Mouse (Mus musculus): ENCODE data around the gene Ptger1. TPM values are rescaled to one million over a fixed set of nuclear protein-coding genes. Genes with fewer than 3 reads are reported as not detected.

Gene Ptger1
- polyA plus RNA-seq, 1 experiment from 2014 or later, result 0.46 TPM

DNA sequence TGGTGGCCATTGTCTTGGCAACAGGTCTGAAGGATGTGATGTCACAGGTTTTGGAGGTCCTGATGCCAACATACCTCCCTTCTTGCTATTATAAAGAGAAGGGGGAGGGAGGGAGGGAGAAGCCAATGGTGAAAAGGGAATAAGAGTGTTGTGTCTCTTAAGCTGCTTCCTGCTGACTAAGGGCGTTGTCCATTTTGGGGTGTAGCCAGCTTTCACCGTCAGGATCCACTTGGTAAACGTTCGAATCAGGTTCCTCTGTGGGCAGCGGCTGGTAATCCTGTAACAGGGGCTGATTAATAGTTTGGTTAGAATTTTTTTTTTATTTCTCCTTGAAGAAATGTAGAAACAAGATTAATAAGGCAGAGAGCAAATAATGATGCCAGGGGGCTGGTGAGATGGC, 26.8 kb upstream of the Ptger1 start:
- H3K4me3 ChIP-seq, result no peak overlapping the region
- H3K27ac ChIP-seq, result no peak overlapping the region
- no peaks in the 10 kb centered on the region for H3K36me3 ChIP-seq
- WGBS, result 62% methylated on average over 5 of the region's 5 CpGs
- peaks cover 7% of the 10 kb centered on the region; the same call in 1 of the 2 replicates for H3K27me3 ChIP-seq (ENCODE audit: insufficient read depth, poor library complexity, severe bottlenecking)
- H3K9me3 ChIP-seq, result no peaks in the 10 kb centered on the region
- no peak for DNase-seq (ENCODE audit: low spot score)
- no peaks in the 10 kb centered on the region for H3K4me1 ChIP-seq

DNA sequence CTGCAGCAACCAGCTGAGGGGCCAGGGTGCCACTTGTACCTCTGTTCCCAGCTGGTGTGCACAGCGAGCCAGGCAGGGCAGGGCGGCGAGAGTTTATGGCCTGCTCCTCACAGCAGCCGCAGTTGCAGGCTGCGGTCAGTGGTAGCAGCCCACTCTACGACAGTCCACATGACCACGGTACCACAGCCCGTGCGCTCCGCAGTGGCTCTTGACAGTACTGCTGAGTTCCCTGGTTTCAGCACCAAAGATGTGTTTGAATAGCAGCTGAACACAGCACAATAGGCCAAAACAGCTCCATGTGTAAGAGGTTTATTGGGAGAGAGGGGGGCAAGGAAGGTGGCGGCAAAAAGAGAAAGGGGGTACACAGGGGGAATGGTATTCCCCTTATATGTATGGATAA, 19.0 kb upstream of the Ptger1 start:
- no peaks in the 10 kb centered on the region for H3K36me3 ChIP-seq
- H3K4me3 ChIP-seq, result no peak overlapping the region
- no peak overlapping the region for H3K27ac ChIP-seq
- H3K4me1 ChIP-seq, result peaks cover 7% of the 10 kb centered on the region; the same call in 1 of the 2 replicates
- 96% methylated on average over 11 of the region's 11 CpGs for WGBS
- H3K9me3 ChIP-seq, result no peaks in the 10 kb centered on the region
- no peak for DNase-seq (ENCODE audit: low spot score)
- peaks cover 8% of the 10 kb centered on the region; the same call in 1 of the 2 replicates for H3K27me3 ChIP-seq (ENCODE audit: insufficient read depth, poor library complexity, severe bottlenecking)

GRCm38 (mm10) chr8:83648031-83648430, 18.4 kb upstream of the Ptger1 start:
- H3K27ac ChIP-seq, result no peak overlapping the region
- peaks cover 6% of the 10 kb centered on the region; the same call in 1 of the 2 replicates for H3K27me3 ChIP-seq (ENCODE audit: insufficient read depth, poor library complexity, severe bottlenecking)
- WGBS, result 86% methylated on average over 4 of the region's 4 CpGs
- H3K4me1 ChIP-seq, result peaks cover 8% of the 10 kb centered on the region
- DNase-seq (ENCODE audit: low spot score), result no peak
- H3K9me3 ChIP-seq, result no peaks in the 10 kb centered on the region
- H3K36me3 ChIP-seq, result no peaks in the 10 kb centered on the region
- H3K4me3 ChIP-seq, result no peak overlapping the region

GRCm38 (mm10) chr8:83649699-83650098, 16.8 kb upstream of the Ptger1 start:
- H3K36me3 ChIP-seq, result 0 out of 2 replicates have a peak, but pooled peaks cover 1% of the 10 kb centered on the region
- WGBS, result 88% methylated on average over 6 of the region's 6 CpGs

GRCm38 (mm10) chr8:83652030-83652743, 14.3 kb upstream of the Ptger1 start, which contains the start of gene Gipc1:
Gipc1 (plus strand) TSS chr8:83652677.
- Histone ChIP-seq H3K27me3 (ENCODE audit: insufficient read depth, poor library complexity, severe bottlenecking) (no peaks in the 10 kb centered on the region), H3K27ac (peak within 1 kb of the TSS; percentile 95), H3K4me1 (peaks cover 30% of the 10 kb centered on the region), H3K9me3 (no peaks in the 10 kb centered on the region), H3K4me3 (peak within 1 kb of the TSS; percentile 72), H3K36me3 (peaks cover 9% of the 10 kb centered on the region)
- peak; percentile 99 for DNase-seq (ENCODE audit: low spot score)
- WGBS, result 4% methylated on average over 50 of the region's 50 CpGs

More at GRCm38 (mm10) chr8:83649699-83650098, 16.8 kb upstream of the Ptger1 start:
- Histone ChIP-seq H3K9me3 (no peaks in the 10 kb centered on the region), H3K4me1 (peaks cover 20% of the 10 kb centered on the region), H3K4me3 (no peak overlapping the region), H3K27ac (no peak overlapping the region), H3K27me3 (ENCODE audit: insufficient read depth, poor library complexity, severe bottlenecking) (0 out of 2 replicates have a peak, but pooled peaks cover 4% of the 10 kb centered on the region)
- no peak for DNase-seq (ENCODE audit: low spot score)

DNA sequence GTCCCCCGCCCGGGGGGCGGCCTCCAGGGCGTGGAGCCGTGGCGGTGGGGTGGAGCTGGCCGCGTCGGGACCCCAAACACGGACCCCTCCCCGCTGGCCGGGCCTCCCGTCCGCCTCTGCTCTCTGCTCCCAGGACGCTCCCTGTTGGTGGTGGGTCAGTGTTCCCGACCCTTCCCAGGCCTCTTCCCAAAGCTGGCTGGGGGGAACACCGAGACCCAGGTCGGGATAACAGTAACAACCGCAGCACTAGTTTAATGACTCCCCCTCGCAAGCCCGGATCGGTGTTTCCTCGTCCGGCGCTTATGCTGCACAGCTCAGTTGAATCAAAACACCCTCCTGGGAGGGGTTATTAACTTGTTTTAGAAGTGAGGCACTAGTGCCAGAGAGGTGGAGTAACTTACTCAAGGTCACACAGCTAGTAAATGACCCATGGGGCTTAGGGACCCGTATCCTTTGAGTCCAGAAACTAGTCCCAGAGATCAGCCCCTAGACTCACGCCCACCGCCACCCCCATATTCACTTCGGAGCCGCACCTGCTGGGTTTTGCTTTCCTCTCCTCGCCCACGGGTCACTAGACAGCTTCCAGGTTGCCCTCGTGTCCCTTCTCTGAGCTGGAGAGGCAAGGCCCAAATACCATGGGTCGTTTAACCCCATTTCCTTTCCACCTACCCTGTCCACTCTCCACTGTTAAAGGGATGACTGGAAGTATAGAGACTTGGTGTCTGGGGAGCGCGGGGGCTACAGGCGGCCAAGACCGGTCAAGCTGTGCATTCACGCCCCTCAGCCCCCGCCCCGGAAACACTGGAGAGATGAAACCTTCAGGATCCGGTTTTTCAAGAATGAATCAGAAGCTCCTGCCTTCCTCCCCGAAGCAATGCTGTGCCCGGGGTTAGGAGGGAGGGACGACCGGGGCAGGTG, 13.5 kb upstream of the Ptger1 start:
- H3K27ac ChIP-seq, result peak overlapping the region; percentile 95
- peaks cover 30% of the 10 kb centered on the region for H3K4me1 ChIP-seq
- no peaks in the 10 kb centered on the region for H3K27me3 ChIP-seq (ENCODE audit: insufficient read depth, poor library complexity, severe bottlenecking)
- peaks cover 14% of the 10 kb centered on the region for H3K36me3 ChIP-seq
- WGBS, result 2% methylated on average over 46 of the region's 46 CpGs
- H3K4me3 ChIP-seq, result peak overlapping the region; percentile 72
- peak; percentile 81 for DNase-seq (ENCODE audit: low spot score)
- no peaks in the 10 kb centered on the region for H3K9me3 ChIP-seq

GRCm38 (mm10) chr8:83653662-83654017, 12.8 kb upstream of the Ptger1 start:
- Histone ChIP-seq H3K36me3 (peaks cover 18% of the 10 kb centered on the region), H3K4me1 (peaks cover 30% of the 10 kb centered on the region), H3K4me3 (peak overlapping the region; percentile 72), H3K27ac (peak overlapping the region; percentile 95), H3K27me3 (ENCODE audit: insufficient read depth, poor library complexity, severe bottlenecking) (no peaks in the 10 kb centered on the region), H3K9me3 (no peaks in the 10 kb centered on the region)
- 42% methylated on average over 10 of the region's 10 CpGs for WGBS
- DNase-seq (ENCODE audit: low spot score), result peak; percentile 75

DNA sequence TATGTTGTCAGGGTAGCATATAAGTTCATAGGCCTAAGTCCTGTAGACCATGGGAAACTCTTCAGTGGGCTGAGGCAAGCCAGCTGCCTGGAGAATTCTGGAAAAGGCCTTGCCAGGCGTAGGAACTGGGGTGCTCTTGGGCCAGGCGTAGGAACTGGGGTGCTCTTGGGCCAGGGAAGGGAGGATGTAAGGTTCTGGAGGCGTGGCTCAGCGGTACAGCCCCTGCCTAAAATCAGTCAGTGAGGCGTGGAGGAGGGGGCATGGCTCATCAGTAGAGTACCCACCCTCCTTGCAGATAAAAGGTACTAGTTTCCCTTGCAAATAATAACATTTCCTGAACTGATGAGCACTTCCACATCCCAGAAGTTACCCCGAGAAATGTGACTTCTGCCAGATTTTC, 11.8 kb upstream of the Ptger1 start:
- WGBS, result 95% methylated on average over 6 of the region's 6 CpGs
- Histone ChIP-seq H3K27me3 (ENCODE audit: insufficient read depth, poor library complexity, severe bottlenecking) (no peaks in the 10 kb centered on the region), H3K9me3 (no peaks in the 10 kb centered on the region), H3K36me3 (peaks cover 24% of the 10 kb centered on the region), H3K27ac (no peak overlapping the region), H3K4me1 (peaks cover 30% of the 10 kb centered on the region), H3K4me3 (no peak overlapping the region)
- DNase-seq (ENCODE audit: low spot score), result no peak

DNA sequence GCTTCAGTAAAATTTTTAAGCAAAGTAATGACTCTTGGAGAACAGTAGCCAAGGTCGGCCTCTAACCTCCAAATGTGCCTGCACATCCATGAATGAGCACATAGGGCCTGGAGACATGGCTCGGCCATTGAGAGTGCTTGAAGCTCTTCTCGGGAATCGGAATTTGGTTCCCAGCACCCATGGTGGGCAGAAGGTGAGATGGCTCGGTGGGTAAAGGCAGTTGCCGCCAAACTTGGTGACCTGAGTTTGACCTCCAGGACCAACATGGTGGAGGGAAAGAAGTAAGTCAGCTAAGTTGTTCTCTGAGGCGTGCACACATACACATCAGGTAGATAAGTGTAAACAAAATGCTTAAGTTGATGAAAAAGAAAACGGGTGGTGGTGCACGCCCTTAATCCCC, 10.4 kb upstream of the Ptger1 start:
- peaks cover 43% of the 10 kb centered on the region for H3K4me1 ChIP-seq
- peaks cover 24% of the 10 kb centered on the region for H3K36me3 ChIP-seq
- no peak overlapping the region for H3K27ac ChIP-seq
- no peak overlapping the region for H3K4me3 ChIP-seq
- H3K27me3 ChIP-seq (ENCODE audit: insufficient read depth, poor library complexity, severe bottlenecking), result no peaks in the 10 kb centered on the region
- no peaks in the 10 kb centered on the region for H3K9me3 ChIP-seq
- 87% methylated on average over 9 of the region's 9 CpGs for WGBS
- no peak for DNase-seq (ENCODE audit: low spot score)

DNA sequence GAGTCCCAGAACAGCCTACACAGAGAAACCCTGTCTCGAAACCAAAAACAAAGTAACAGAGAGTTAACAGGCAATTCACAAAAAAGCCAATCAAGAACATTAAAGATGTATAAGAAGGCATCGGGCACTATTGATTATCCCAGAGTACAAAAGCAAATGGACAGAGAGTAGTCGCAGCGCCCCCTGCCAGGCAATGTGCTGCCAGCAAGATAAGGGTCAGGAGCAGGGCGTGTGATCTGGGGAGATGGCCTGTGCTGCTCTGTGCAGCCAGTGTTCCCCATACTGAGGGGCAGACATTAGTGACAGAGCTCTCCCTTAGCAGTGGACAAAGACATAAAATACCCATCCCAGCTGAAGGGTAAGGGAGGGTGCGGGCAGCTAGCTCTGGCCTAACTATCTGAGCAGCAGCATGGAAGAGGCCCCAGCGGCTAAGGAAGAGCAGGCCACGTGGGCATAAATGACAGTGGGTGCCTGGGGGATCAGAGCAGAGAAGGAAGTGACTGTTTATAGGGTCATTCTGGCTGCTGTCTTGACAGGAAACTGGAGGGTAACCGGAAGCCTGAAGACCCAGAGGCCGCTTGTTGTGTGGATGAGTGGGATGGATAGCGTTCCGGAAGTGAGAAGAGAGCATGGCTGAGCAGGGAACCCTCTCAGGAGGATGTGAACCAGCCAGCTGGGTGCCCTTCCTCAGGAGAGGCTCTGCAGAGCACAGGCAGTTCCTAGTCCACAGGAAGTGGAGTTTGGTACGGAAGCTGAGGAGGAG, 9.8 kb upstream of the Ptger1 start:
- 67% methylated on average over 13 of the region's 13 CpGs for WGBS
- Histone ChIP-seq H3K36me3 (peaks cover 24% of the 10 kb centered on the region), H3K27ac (no peak overlapping the region), H3K4me3 (no peak overlapping the region), H3K27me3 (ENCODE audit: insufficient read depth, poor library complexity, severe bottlenecking) (no peaks in the 10 kb centered on the region), H3K4me1 (peaks cover 49% of the 10 kb centered on the region), H3K9me3 (no peaks in the 10 kb centered on the region)
- DNase-seq (ENCODE audit: low spot score), result no peak

GRCm38 (mm10) chr8:83660545-83660944, 5.9 kb upstream of the Ptger1 start:
- DNase-seq (ENCODE audit: low spot score), result no peak
- 9% methylated on average over 8 of the region's 8 CpGs for WGBS
- Histone ChIP-seq H3K4me1 (peaks cover 46% of the 10 kb centered on the region), H3K36me3 (peaks cover 35% of the 10 kb centered on the region), H3K27me3 (ENCODE audit: insufficient read depth, poor library complexity, severe bottlenecking) (no peaks in the 10 kb centered on the region), H3K4me3 (peak overlapping the region; percentile 42), H3K9me3 (no peaks in the 10 kb centered on the region), H3K27ac (peak overlapping the region; percentile 67)

DNA sequence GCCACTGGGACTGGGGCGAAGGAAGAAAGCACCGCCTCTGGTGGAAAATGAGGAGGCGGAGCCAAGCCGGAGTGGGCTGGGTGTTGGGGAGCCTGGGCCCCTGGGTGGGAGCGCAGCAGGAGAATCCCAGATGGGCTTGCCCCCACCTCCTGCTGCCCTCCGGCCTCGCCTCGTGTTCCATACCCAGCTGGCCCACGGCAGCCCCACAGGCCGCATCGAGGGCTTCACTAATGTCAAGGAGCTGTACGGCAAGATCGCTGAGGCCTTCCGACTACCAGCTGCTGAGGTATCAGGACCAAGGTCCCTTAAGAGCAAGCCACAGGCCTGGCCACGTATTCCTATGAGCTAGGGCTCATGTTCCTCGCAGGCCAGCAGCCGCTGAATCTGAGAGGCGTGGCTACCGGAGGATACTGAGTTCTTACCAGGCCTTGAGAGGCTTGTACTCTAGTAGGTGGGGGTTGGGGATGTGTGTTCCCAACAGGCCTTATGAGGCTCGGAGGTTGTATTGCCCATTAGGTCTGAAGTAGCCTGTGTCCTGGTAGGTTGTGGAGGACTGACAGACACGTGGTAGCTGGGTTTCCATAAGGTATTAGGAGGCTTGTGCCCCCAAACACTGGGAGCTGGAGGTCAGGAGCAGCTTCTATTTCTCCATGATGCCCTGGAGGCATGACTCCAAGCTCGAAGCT, 5.3 kb upstream of the Ptger1 start:
- peaks cover 50% of the 10 kb centered on the region for H3K4me1 ChIP-seq
- 13% methylated on average over 22 of the region's 22 CpGs for WGBS
- peaks cover 35% of the 10 kb centered on the region for H3K36me3 ChIP-seq

More for the DNA sequence above, 5.3 kb upstream of the Ptger1 start:
- no peak for DNase-seq (ENCODE audit: low spot score)
- peak overlapping the region; percentile 42 for H3K4me3 ChIP-seq
- H3K27ac ChIP-seq, result peak overlapping the region; percentile 67
- no peaks in the 10 kb centered on the region for H3K27me3 ChIP-seq (ENCODE audit: insufficient read depth, poor library complexity, severe bottlenecking)
- H3K9me3 ChIP-seq, result no peaks in the 10 kb centered on the region
